Mouse (Mus musculus): ENCODE measurements around the gene Ccdc130. TPM values are rescaled to one million over a fixed set of nuclear protein-coding genes. Genes with fewer than 3 reads are reported as not detected.

Gene Ccdc130
- polyA plus RNA-seq, 1 experiment from 2014 or later = 14.3 TPM

DNA sequence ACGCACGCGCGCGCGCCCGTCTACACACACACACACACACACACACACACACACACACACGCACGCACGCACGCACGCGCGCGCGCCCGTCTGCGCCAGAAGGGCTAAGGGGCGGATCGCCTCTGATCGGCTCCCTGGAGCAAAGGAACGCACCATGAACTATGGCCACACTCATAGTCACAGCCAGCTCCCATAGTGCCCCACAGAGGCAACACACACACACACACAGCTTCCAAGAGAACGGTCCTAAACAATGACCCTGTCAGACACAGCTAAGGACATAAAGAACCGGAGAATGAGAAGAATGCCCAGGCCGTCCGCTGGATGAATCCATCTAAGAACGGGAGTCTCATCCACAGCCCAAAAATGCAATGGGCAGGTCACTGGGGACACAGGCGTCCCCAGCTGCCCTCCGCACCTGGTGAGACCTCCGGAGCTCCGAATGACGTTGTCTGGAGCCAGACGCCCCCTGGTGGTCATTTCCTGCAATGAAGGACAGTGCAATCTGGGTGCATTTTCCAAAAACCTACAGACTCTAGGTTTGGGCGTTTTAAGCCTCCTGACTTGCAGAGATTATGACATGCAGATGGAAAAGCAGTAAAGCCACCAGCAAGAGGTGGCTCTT, 59.9 kb downstream of the Ccdc130 start:
- Histone ChIP-seq H3K9ac (no peak overlapping the region), H3K9me3 (no peaks in the 10 kb centered on the region), H3K27me3 (replicated peaks) (no peaks in the 10 kb centered on the region), H3K4me1 (replicated peaks) (peaks cover 16% of the 10 kb centered on the region), H3K36me3 (peaks cover 29% of the 10 kb centered on the region; the same call in 1 of the 2 replicates), H3K27ac (no peak overlapping the region), H3K4me3 (replicated peaks) (no peak overlapping the region), H3K4me2 (replicated peaks) (no peak overlapping the region)
- WGBS = 57% methylated on average over 34 of the region's 34 CpGs
- peak; percentile 66 for ATAC-seq

DNA sequence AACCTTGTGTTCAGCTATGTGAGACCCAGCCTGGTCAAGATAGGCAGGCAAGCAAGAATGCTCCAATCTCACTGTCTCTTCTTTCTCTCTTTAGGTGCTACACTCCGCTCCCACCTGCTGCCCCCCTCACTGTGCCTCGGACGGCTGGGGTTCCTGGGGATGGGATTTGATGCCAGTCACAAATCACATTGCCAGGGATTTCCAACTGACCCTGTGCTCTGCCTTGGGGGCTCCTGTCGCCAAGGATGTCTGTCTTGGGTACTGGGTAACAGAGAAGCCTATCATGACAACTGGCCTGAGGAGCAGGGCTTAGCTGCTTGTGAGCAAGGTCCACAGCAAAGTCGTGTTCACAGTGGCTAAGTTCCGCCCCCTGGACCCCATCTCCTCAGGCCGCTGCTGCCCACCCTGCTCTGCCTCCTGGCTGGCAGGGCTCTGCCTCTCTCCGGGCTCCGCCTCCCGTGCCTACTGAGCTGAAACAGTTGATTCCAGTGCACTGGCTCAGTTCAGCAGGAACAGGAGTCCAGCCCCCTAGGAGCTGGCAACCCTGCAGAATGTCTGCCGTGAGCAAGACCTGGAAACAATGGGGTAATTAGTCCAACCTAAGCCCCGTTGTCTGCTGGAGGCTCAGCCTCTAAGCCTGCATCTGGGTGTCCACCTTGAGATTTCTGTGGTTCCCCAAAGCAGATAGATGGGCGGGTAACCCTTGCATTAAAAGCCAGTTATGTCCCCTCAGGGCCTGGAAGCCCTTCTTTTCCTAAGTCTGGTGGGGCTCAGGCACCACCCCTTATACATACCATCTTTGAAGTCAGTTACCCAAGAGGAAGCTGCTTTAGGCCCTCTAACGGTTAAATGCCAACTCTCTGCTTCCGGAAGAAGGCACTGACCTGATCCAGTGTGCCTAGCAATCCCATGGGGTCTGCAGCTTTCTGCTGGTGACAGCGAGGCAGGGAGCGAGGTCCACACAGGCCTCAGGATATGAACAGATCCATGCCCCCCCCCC, 61.5 kb downstream of the Ccdc130 start:
- 63% methylated on average over 17 of the region's 17 CpGs for WGBS
- Histone ChIP-seq H3K4me2 (replicated peaks) (no peak overlapping the region), H3K36me3 (peaks cover 23% of the 10 kb centered on the region; the same call in 1 of the 2 replicates), H3K9ac (no peak overlapping the region), H3K4me3 (replicated peaks) (no peak overlapping the region), H3K4me1 (replicated peaks) (peaks cover 22% of the 10 kb centered on the region), H3K27me3 (replicated peaks) (no peaks in the 10 kb centered on the region), H3K27ac (peak overlapping the region; percentile 48; the same call in 1 of the 2 replicates), H3K9me3 (no peaks in the 10 kb centered on the region)
- no peak for ATAC-seq

DNA sequence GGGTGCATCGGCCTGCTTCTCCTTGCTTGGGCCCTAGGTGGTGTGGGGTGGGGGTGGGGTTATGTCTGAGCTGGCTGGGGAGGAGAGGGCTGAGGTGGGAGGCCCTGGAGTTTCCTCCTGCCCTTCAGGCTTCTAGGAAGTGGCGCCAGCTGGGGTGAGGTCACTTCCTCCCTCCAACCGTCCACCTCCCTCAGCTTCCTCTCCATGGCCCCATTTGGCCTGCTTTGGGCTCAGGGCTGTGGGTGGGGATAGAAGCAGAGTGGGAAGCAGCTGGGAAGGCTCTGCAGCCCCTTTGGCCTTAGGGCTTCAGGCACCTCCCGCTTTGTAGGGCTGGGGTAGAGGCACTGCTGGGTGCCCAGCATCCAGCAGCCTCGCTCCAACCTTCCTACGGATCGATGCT, 62.4 kb downstream of the Ccdc130 start:
- Histone ChIP-seq H3K36me3 (peaks cover 22% of the 10 kb centered on the region; the same call in 1 of the 2 replicates), H3K27ac (peak overlapping the region; percentile 48), H3K4me3 (replicated peaks) (no peak overlapping the region), H3K9ac (peak overlapping the region; percentile 21; the same call in 1 of the 2 replicates), H3K27me3 (replicated peaks) (no peaks in the 10 kb centered on the region), H3K4me2 (replicated peaks) (no peak overlapping the region), H3K4me1 (replicated peaks) (peaks cover 30% of the 10 kb centered on the region), H3K9me3 (no peaks in the 10 kb centered on the region)
- no peak for ATAC-seq
- WGBS = 56% methylated on average over 7 of the region's 7 CpGs

MicroRNAs encoded within 50 kb of the gene (microRNA counts, 519-probe panel; counts per million panel counts)
- microRNA mmu-miR-23a (3,733 counts per million, percentile 91 among the panel's probes with 10 or more counts), microRNA mmu-miR-27a (3,997 counts per million, percentile 94 among the panel's probes with 10 or more counts)

Other genes with a start within 250 kb of the Ccdc130 start
- 8.9 and 9.4 TPM in 2 replicates for gene Palm3, start 248.9 kb downstream of the Ccdc130 start, polyA plus RNA-seq (2015; fragmentation: Nextera tagmentation; extraction: Ambion mirVana)
- 1.3 and 1.5 TPM in 2 replicates for gene Il27ra, start 227.8 kb downstream of the Ccdc130 start, polyA plus RNA-seq (2015; fragmentation: Nextera tagmentation; extraction: Ambion mirVana)
- 0.28 and 0.31 TPM in 2 replicates for gene Rln3, start 225.4 kb downstream of the Ccdc130 start, polyA plus RNA-seq (2015; fragmentation: Nextera tagmentation; extraction: Ambion mirVana)
- gene Gm10643, start 205.2 kb downstream of the Ccdc130 start, polyA plus RNA-seq (2015; fragmentation: Nextera tagmentation; extraction: Ambion mirVana) = 0.92 and 1.3 TPM in 2 replicates
- gene Rfx1, start 203.5 kb downstream of the Ccdc130 start, polyA plus RNA-seq (2015; fragmentation: Nextera tagmentation; extraction: Ambion mirVana) = 7.3 and 7.9 TPM in 2 replicates
- gene Dcaf15, start 165.6 kb downstream of the Ccdc130 start, polyA plus RNA-seq (2015; fragmentation: Nextera tagmentation; extraction: Ambion mirVana) = 8.4 and 9.9 TPM in 2 replicates
- 0.33 and 0.62 TPM in 2 replicates for gene Podnl1, start 144.4 kb downstream of the Ccdc130 start, polyA plus RNA-seq (2015; fragmentation: Nextera tagmentation; extraction: Ambion mirVana)
- 20.7 and 21.7 TPM in 2 replicates for gene Cc2d1a, start 122.4 kb downstream of the Ccdc130 start, polyA plus RNA-seq (2015; fragmentation: Nextera tagmentation; extraction: Ambion mirVana)
- 0.65 and 0.93 TPM in 2 replicates for gene 4930432K21Rik, start 122.4 kb downstream of the Ccdc130 start, polyA plus RNA-seq (2015; fragmentation: Nextera tagmentation; extraction: Ambion mirVana)
- 2.5 and 2.9 TPM in 2 replicates for gene Nanos3, start 85.2 kb downstream of the Ccdc130 start, polyA plus RNA-seq (2015; fragmentation: Nextera tagmentation; extraction: Ambion mirVana)
- gene Zswim4, start 33.3 kb downstream of the Ccdc130 start, polyA plus RNA-seq (2015; fragmentation: Nextera tagmentation; extraction: Ambion mirVana) = 9.0 TPM in 2 replicates
- gene D8Ertd738e, start 20.7 kb downstream of the Ccdc130 start, polyA plus RNA-seq (2015; fragmentation: Nextera tagmentation; extraction: Ambion mirVana) = 292 and 312 TPM in 2 replicates
- gene Mri1, start 13.1 kb downstream of the Ccdc130 start, polyA plus RNA-seq (2015; fragmentation: Nextera tagmentation; extraction: Ambion mirVana) = 72.4 and 77.5 TPM in 2 replicates
- 3.3 and 4.5 TPM in 2 replicates for gene Cacna1a, start 118.1 kb upstream of the Ccdc130 start, polyA plus RNA-seq (2015; fragmentation: Nextera tagmentation; extraction: Ambion mirVana)